Mouse (Mus musculus) limb, embryonic 14.5 days (tissue): ENCODE data around the gene Nxpe3. TPM values are rescaled to one million over a fixed set of nuclear protein-coding genes. Genes with fewer than 3 reads are reported as not detected.
A peak's percentile ranks its signal among the peaks of the same experiment; 100 is the strongest.

ENCODE experiments used
- ATAC-seq: fragments of 200-750 bp; cut with Nextera tagmentation; 2 replicates; pipeline ENCODE4 v1.8.0; 2017; ENCODE audit warnings: low read depth, moderate number of reproducible peaks, moderate TSS enrichment; ENCODE audit not compliant: low FRiP score
- DNase-seq: peaks from one replicate; pipeline ENCODE4 v3.0.0-alpha.2; 2015; ENCODE audit warnings: low spot score
- H3K27ac ChIP-seq: fragments of 300-500 bp; sonication (generic); replicated peaks from 2 replicates; pipeline ENCODE4 v1.5.1; 2014; ENCODE audit warnings: low read depth, mild to moderate bottlenecking, low read length, moderate library complexity, mixed read lengths
- H3K27me3 ChIP-seq: fragments of 300-500 bp; sonication (generic); 2 replicates; pipeline ENCODE4 v1.6.1; 2014; ENCODE audit warnings: low read length, mixed read lengths; ENCODE audit not compliant: control insufficient read depth, insufficient read depth
- H3K36me3 ChIP-seq: fragments of 300-500 bp; sonication (generic); 2 replicates; pipeline ENCODE4 v1.6.1; 2014; ENCODE audit warnings: mild to moderate bottlenecking, low read length, moderate library complexity, mixed read lengths; ENCODE audit not compliant: control insufficient read depth, insufficient read depth
- H3K4me1 ChIP-seq: fragments of 300-500 bp; sonication (generic); 2 replicates; pipeline ENCODE4 v1.6.1; 2014; ENCODE audit warnings: antibody characterized with exemption, low read length, mixed read lengths; ENCODE audit not compliant: control insufficient read depth, insufficient read depth
- H3K4me2 ChIP-seq: fragments of 300-500 bp; sonication (generic); replicated peaks from 2 replicates; pipeline ENCODE4 v1.6.1; 2014; ENCODE audit warnings: low read depth, mild to moderate bottlenecking, low read length, moderate library complexity; ENCODE audit not compliant: severe bottlenecking
- H3K4me3 ChIP-seq: fragments of 300-500 bp; sonication (generic); replicated peaks from 2 replicates; pipeline ENCODE4 v1.5.1; 2014; ENCODE audit warnings: low read length
- H3K9ac ChIP-seq: fragments of 300-500 bp; sonication (generic); 2 replicates; pipeline ENCODE4 v1.6.1; 2014; ENCODE audit warnings: mild to moderate bottlenecking, low read depth, low read length, moderate library complexity; ENCODE audit not compliant: severe bottlenecking
- H3K9me3 ChIP-seq: fragments of 300-500 bp; sonication (generic); 2 replicates; pipeline ENCODE4 v1.6.1; 2016; ENCODE audit warnings: low read length; ENCODE audit not compliant: control insufficient read depth
- POLR2A ChIP-seq: fragments of 200-500 bp; IDR thresholded peaks from 2 replicates; pipeline ENCODE4 v1.8.0; 2012; ENCODE audit warnings: inconsistent platforms, mild to moderate bottlenecking, moderate library complexity, borderline replicate concordance; ENCODE audit not compliant: insufficient read depth, insufficient read length; ENCODE audit errors: extremely low read depth
- WGBS: fragments of 180-500 bp; shearing (Covaris S2); extraction: QIAGEN DNeasy Blood & Tissue Kit; methylation state at CpG from one replicate; pipeline ENCODE4 v1.1.7; 2014; 5-methylcytosine and 5-hydroxymethylcytosine counted together
- polyA plus RNA-seq, 2 experiments: library from polyadenylated mRNA; depleted of rRNA in 1 of 2; stranded (reverse) in 1 of 2; unstranded in 1 of 2; fragments of >200 nt; fragmentation: Nextera tagmentation in 1 of 2; extraction: Ambion mirVana in 1 of 2; gene quantifications; 2 replicates each; pipeline versions ENCODE4 v1.2.1 to v1.2.3; 2012 to 2014

The Nxpe3 gene
- polyA plus RNA-seq, 2 experiments = 0.55 to 1.2 TPM

GRCm38 (mm10) chr16:55894536-55894892 lies 571 bp downstream of the Nxpe3 start:
- Histone ChIP-seq H3K36me3 (no peaks in the 10 kb centered on the region), H3K27ac (no peak overlapping the region), H3K4me3 (peak overlapping the region; percentile 73), H3K4me2 (peak overlapping the region; percentile 85), H3K27me3 (no peaks in the 10 kb centered on the region), H3K9me3 (no peaks in the 10 kb centered on the region), H3K4me1 (peaks cover 3% of the 10 kb centered on the region; the same call in 1 of the 2 replicates), H3K9ac (peak overlapping the region; percentile 70)
- WGBS = 3% methylated on average over 4 of the region's 4 CpGs
- TF ChIP-seq POLR2A = no peak
- no peak for ATAC-seq
- no peak for DNase-seq

- Histone ChIP-seq H3K4me1 (peaks cover 3% of the 10 kb centered on the region; the same call in 1 of the 2 replicates), H3K27ac (no peak overlapping the region), H3K27me3 (no peaks in the 10 kb centered on the region), H3K9me3 (no peaks in the 10 kb centered on the region), H3K4me3 (no peak overlapping the region), H3K4me2 (no peak overlapping the region), H3K9ac (no peak overlapping the region), H3K36me3 (no peaks in the 10 kb centered on the region)
- no peak for DNase-seq
- no peak for ATAC-seq
- WGBS = 74% methylated on average over 8 of the region's 8 CpGs
- no peak for TF ChIP-seq POLR2A
Observed at GRCm38 (mm10) chr16:55893410-55894107, 1.5 kb downstream of the Nxpe3 start.

- Histone ChIP-seq H3K27me3 (no peaks in the 10 kb centered on the region), H3K9ac (no peak overlapping the region), H3K4me3 (no peak overlapping the region), H3K4me1 (peaks cover 3% of the 10 kb centered on the region; the same call in 1 of the 2 replicates), H3K36me3 (no peaks in the 10 kb centered on the region), H3K27ac (no peak overlapping the region), H3K9me3 (no peaks in the 10 kb centered on the region), H3K4me2 (no peak overlapping the region)
- no peak for TF ChIP-seq POLR2A
- ATAC-seq (no peak), DNase-seq (no peak)
- WGBS = 40% methylated on average over 7 of the region's 7 CpGs
Observed at GRCm38 (mm10) chr16:55892484-55892883, 2.6 kb downstream of the Nxpe3 start.

GRCm38 (mm10) chr16:55891346-55891745 lies 3.7 kb downstream of the Nxpe3 start:
- H3K9me3 ChIP-seq = no peaks in the 10 kb centered on the region
- TF ChIP-seq POLR2A = no peak
- peaks cover 3% of the 10 kb centered on the region; the same call in 1 of the 2 replicates for H3K4me1 ChIP-seq
- H3K36me3 ChIP-seq = no peaks in the 10 kb centered on the region
- no peak overlapping the region for H3K9ac ChIP-seq
- H3K4me3 ChIP-seq = no peak overlapping the region
- 85% methylated on average over 7 of the region's 7 CpGs for WGBS
- H3K4me2 ChIP-seq = no peak overlapping the region
- no peak for ATAC-seq
- no peak overlapping the region for H3K27ac ChIP-seq
- DNase-seq = no peak
- no peaks in the 10 kb centered on the region for H3K27me3 ChIP-seq

GRCm38 (mm10) chr16:55890346-55891136 lies 4.5 kb downstream of the Nxpe3 start:
- WGBS = 90% methylated on average over 19 of the region's 19 CpGs

More at GRCm38 (mm10) chr16:55890346-55891136, 4.5 kb downstream of the Nxpe3 start:
- Histone ChIP-seq H3K4me2 (no peak overlapping the region), H3K27ac (no peak overlapping the region), H3K36me3 (no peaks in the 10 kb centered on the region), H3K4me1 (peaks cover 3% of the 10 kb centered on the region; the same call in 1 of the 2 replicates), H3K27me3 (no peaks in the 10 kb centered on the region), H3K4me3 (no peak overlapping the region), H3K9ac (no peak overlapping the region), H3K9me3 (no peaks in the 10 kb centered on the region)
- TF ChIP-seq POLR2A = no peak
- ATAC-seq = no peak
- DNase-seq = no peak
